Mouse (Mus musculus) megakaryocyte, embryonic 14.5 days (primary cell): ENCODE data around the gene Hist2h3b.

Experiments
- FLI1 ChIP-seq: IDR thresholded peaks from 2 replicates; pipeline ENCODE4 v1.6.1; 2012; ENCODE audit warnings: low read length, inconsistent platforms, mixed read lengths
- GATA1 ChIP-seq: IDR thresholded peaks from 3 replicates; pipeline ENCODE4 v1.6.1; 2012; ENCODE audit warnings: mixed read lengths, low read length, inconsistent platforms, borderline replicate concordance

- no peak for TF ChIP-seq GATA1
- TF ChIP-seq FLI1 = no peak
Measured at GRCm38 (mm10) chr3:96222774-96223173, 45.7 kb upstream of the Hist2h3b start.
